Mouse (Mus musculus): Measurements from ENCODE around the gene Syvn1.

Gene Syvn1

GRCm38 (mm10) chr19:6046294-6047153, at the start of gene Syvn1:
Syvn1 (plus strand) TSS chr19:6046576.
- peak; percentile 79 to 80 for DNase-seq (ENCODE audit: low spot score in 2 of 2)

DNA sequence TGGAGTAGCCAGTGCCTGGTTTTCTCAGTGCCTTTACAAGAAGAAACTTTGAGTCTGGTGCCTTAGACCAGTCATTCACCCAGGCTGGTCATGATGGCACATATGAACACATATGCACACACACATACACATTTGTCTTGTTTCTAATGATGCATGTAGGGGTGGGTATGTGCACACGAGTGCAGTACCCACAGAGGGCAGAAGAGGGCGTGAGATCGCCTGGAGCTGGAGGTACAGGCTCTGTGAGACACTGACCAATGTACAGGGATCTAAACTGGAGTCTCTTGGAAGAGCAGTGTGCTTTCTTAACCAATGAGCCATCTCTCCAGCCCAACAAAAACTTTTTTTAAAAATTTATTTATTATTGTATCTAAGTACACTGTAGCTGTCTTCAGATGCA, 48.2 kb upstream of the Syvn1 start:
- DNase-seq (ENCODE audit: low spot score in 2 of 2): no peak

DNA sequence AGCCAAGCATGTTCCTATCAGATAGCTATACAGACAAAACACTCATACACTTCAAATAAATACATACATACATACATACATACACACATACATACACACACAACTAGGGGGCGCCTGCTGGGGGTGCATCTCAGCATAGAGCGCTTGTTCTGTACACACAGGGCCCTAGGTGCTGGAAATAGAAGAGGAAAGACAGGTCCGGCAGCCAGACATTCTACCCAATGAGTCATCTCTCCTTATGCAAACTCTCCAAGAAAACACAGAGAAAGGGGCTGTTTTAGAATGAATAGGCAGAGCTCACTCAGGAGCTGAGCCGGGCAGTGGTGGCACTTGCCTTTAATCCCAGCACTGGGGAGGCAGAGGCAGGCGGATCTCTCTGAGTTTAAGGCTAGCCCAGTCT, 46.4 kb upstream of the Syvn1 start:
- no peak for DNase-seq (ENCODE audit: low spot score in 2 of 2)

GRCm38 (mm10) chr19:6005541-6005940, 40.8 kb upstream of the Syvn1 start:
- DNase-seq (ENCODE audit: low spot score in 2 of 2): no peak

GRCm38 (mm10) chr19:6007013-6007412, 39.4 kb upstream of the Syvn1 start:
- no peak for DNase-seq (ENCODE audit: low spot score in 2 of 2)

GRCm38 (mm10) chr19:6009137-6009536, 37.2 kb upstream of the Syvn1 start:
- DNase-seq (ENCODE audit: low spot score in 2 of 2): no peak

- DNase-seq (ENCODE audit: low spot score in 2 of 2): no peak
These were observed 32.7 kb upstream of the Syvn1 start for GRCm38 (mm10) chr19:6013691-6014090.

GRCm38 (mm10) chr19:6014991-6015510, 31.3 kb upstream of the Syvn1 start:
- no peak for DNase-seq (ENCODE audit: low spot score in 2 of 2)

- peak; percentile 36 to 41 for DNase-seq (ENCODE audit: low spot score in 2 of 2)
These were observed 30.7 kb upstream of the Syvn1 start, which contains the start of gene Capn1 for GRCm38 (mm10) chr19:6015511-6016315. Capn1 (minus strand) TSS chr19:6015897.

DNA sequence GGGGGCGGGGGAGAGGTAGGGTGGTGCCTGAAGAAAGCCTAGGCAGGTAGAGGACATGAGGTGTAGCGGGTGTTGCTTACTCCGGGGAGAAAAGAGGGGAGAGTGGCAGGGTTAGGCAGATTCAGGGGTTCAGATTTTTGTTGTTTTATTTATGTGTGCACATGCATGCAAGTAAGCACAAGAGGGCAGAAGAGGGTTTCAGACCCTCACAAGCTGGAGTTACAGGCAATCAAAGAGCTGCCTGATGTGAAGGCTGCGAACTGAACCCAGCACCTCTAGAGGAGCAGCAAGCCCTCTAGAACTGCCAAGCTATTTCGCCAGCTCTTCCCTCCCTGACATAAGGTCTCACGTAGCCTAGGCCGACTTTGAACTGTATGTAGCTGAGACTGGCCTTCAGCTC, 29.8 kb upstream of the Syvn1 start:
- no peak for DNase-seq (ENCODE audit: low spot score in 2 of 2)

DNA sequence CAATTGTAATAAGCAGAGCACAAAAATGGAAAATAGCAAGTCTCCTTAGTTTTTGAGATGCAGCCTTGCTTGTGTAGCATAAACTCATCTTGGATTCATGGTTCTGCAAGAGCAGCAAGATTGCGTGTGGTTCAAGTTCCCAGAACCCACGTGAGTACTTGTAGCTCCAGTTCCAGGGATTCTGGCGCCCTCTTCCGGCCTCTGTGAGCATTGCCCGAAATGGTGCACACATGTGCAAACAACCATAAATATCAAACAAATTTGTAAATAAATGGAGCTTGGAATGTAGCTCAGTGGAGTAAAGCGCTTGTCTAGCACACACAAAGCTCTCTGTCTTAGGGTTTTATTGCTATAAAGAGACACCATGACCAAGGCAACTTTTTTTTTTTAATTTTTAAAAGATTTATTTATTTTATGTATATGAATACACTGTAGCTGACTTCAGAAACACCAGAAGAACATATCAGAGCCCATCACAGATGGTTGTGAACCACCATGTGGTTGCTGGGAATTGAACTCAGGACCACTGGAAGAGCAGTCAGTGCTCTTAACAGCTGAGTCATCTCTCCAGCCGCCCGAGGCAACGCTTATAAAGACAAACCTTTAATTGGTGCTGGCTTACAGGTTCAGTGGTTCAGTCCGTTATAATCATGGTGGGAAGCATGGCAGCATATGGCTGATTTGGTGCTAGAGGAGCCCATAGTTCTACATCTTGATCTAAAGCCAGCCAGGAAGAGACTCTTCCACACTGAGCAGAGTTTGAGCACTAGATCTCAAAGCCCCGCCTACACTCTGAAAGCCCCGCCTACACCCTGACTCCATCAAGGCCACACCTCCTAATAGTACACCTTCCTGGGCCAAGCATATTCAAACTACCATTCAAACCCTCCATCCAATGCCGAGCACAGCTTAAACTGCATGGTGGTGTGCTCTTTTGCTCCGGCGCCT, 28.0 kb upstream of the Syvn1 start:
- peak; percentile 76 to 80 for DNase-seq (ENCODE audit: low spot score in 2 of 2)

GRCm38 (mm10) chr19:6020276-6020675, 26.1 kb upstream of the Syvn1 start:
- no peak for DNase-seq (ENCODE audit: low spot score in 2 of 2)

- no peak for DNase-seq (ENCODE audit: low spot score in 2 of 2)
These were observed 23.3 kb upstream of the Syvn1 start for GRCm38 (mm10) chr19:6023059-6023458.

- no peak for DNase-seq (ENCODE audit: low spot score in 2 of 2)
These were observed 22.4 kb upstream of the Syvn1 start for GRCm38 (mm10) chr19:6023930-6024329.

- DNase-seq (ENCODE audit: low spot score in 2 of 2): no peak
These were observed 17.4 kb upstream of the Syvn1 start for GRCm38 (mm10) chr19:6028991-6029390.

DNA sequence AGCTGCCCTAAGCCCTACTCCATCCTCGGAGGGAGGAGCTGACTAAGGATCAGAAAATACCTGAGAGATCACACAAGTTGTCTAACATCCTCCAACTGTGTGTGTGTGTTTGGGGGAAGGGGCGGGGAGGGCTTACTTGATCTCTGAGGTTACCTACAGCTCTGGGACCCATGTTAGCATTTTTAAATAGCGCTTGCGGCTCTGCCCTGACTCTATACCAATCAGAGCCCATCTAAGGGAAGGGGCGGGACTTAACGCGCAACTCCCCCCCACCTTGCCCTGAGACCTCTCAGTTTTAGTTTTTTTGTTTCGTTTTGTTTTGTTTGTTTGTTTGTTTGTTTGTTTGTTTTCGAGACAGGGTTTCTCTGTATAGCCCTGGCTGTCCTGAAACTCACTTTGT, 16.9 kb upstream of the Syvn1 start:
- no peak for DNase-seq (ENCODE audit: low spot score in 2 of 2)

DNA sequence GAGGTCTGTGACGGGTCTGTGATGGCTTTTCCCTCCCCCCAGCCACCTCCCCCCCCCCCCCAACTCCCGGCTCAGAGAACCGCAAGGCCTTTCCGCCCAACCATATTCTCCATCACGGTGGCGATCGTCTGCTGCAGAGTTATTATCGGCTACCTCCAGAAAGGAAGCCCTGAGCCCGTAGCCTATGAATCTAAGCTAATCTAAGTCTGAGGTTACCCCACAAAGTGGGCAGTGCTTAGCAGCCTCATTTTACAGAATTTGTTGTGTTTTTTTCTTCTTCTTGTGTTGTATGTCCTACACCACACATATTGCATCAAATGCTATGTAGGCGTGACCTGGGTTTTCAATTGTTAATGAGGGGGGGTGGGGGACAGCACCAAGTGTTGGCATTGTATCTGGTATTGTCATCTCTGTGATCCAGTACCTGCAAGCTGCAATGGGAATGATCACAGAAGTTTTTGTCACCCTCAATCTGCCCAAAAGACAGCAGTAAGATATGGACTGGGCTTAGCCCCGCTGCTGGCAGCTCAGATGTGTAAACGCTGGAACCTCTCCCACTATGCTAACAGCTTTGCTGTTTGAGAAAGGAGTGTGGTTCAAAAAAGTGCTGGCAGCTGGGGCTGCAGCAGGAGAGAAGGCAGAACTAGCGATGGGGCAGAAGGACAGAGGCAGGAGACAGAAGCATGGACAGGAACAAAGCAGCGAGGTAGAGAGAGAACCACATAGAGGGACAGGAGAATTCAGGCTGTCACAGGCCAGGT, 15.7 kb upstream of the Syvn1 start:
- DNase-seq (ENCODE audit: low spot score in 2 of 2): no peak

GRCm38 (mm10) chr19:6035966-6036585, 10.3 kb upstream of the Syvn1 start:
- DNase-seq (ENCODE audit: low spot score in 2 of 2): no peak

DNA sequence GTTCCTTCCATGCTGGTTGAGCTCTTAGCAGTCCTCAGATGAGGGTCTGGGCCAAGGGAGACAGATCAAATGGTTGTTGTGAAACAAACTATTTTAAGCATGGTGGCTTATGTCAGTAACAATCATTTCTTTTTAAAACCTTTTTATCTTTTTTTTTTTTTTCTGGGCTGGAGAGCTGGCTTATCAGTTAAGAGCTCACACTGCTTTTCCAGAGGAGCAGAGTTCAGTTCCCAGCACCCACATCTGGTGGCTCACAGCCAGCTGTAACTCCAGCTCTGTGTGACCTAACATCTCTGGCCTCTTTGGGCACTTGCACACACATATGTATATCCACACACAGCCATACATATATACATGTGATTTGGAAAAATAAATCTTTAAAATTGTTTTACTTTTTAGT, 8.7 kb upstream of the Syvn1 start:
- DNase-seq (ENCODE audit: low spot score in 2 of 2): no peak

GRCm38 (mm10) chr19:6038326-6038725, 8.1 kb upstream of the Syvn1 start:
- DNase-seq (ENCODE audit: low spot score in 2 of 2): no peak

Data from frontal cortex, postnatal 25 days (tissue).